Mouse (Mus musculus) CH12.LX (cell line): ENCODE results near the gene Cdc37l1.

Experiments
- CTCF ChIP-seq, 2 experiments: IDR thresholded peaks in 1 of 2; conservative IDR thresholded peaks in 1 of 2; 2 replicates each; pipeline ENCODE4 v1.5.1; 2011 to 2012; ENCODE audit warnings: low read depth in 2 of 2, low read length in 2 of 2, improper control_type of control experiment in 1 of 2, inconsistent platforms in 1 of 2, mild to moderate bottlenecking in 1 of 2, moderate library complexity in 1 of 2
- EP300 ChIP-seq: IDR thresholded peaks from 2 replicates; pipeline ENCODE4 v1.6.1; 2011; ENCODE audit warnings: low read length, improper control_type of control experiment
- JUND ChIP-seq: conservative IDR thresholded peaks from 2 replicates; pipeline ENCODE4 v1.6.1; 2011; ENCODE audit warnings: low read depth, low read length, improper control_type of control experiment
- MAFK ChIP-seq: IDR thresholded peaks from 2 replicates; pipeline ENCODE4 v1.6.1; 2011; ENCODE audit warnings: low read length, improper control_type of control experiment; ENCODE audit not compliant: insufficient replicate concordance
- MEF2A ChIP-seq: IDR thresholded peaks from 2 replicates; pipeline ENCODE4 v1.6.1; 2014; ENCODE audit warnings: low read depth, mild to moderate bottlenecking, inconsistent platforms, low read length, improper control_type of control experiment, borderline replicate concordance
- NELFE ChIP-seq: IDR thresholded peaks from 2 replicates; pipeline ENCODE4 v1.6.1; 2011; ENCODE audit warnings: low read depth, low read length, improper control_type of control experiment
- NRF1 ChIP-seq: IDR thresholded peaks from 2 replicates; pipeline ENCODE4 v1.6.1; 2014; ENCODE audit warnings: low read depth, mild to moderate bottlenecking, inconsistent platforms, low read length, improper control_type of control experiment, moderate library complexity
- POLR2A ChIP-seq: IDR thresholded peaks from 2 replicates; pipeline ENCODE4 v1.6.1; 2011; ENCODE audit warnings: low read depth, mild to moderate bottlenecking, improper control_type of control experiment, low read length
- POLR2AphosphoS2 ChIP-seq: IDR thresholded peaks from 2 replicates; pipeline ENCODE4 v1.6.1; 2011; ENCODE audit warnings: low read depth, low read length, improper control_type of control experiment

DNA sequence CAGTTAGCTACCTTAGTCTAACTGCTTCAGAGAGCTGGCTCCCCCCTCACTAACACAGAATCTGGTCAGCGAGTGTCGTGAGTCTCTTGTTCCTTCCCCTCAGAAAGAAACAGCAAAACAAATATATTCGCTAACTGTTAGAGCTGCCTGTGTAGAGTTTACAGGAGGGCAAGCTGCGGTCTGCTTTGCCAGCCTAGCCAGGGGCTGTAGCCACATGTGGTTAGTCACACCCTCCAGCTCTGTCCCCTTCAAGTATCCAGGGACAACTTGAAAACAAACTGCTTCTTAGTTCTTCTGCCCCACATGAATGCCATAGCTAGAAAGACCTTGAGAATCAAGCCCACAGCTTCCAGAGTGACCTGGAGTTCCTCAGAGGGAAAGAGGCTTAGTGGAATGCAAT, 48.9 kb upstream of the Cdc37l1 start:
- TF ChIP-seq JUND: no peak
- no peak for TF ChIP-seq CTCF (conservative IDR thresholded peaks at IDR 0.05 in 1 of 2, IDR thresholded peaks at IDR 0.05 in 1 of 2; ENCODE audit: low read depth in 2 of 2, low read length in 2 of 2)
- TF ChIP-seq NELFE: no peak
- no peak for TF ChIP-seq EP300
- no peak for TF ChIP-seq NRF1
- no peak for TF ChIP-seq MEF2A
- TF ChIP-seq MAFK: no peak
- TF ChIP-seq POLR2AphosphoS2: no peak
- no peak for TF ChIP-seq POLR2A
